Mouse (Mus musculus): Measurements from ENCODE around the gene Syt14.
A peak's percentile ranks its signal among the peaks of the same experiment; 100 is the strongest.

The Syt14 gene

DNA sequence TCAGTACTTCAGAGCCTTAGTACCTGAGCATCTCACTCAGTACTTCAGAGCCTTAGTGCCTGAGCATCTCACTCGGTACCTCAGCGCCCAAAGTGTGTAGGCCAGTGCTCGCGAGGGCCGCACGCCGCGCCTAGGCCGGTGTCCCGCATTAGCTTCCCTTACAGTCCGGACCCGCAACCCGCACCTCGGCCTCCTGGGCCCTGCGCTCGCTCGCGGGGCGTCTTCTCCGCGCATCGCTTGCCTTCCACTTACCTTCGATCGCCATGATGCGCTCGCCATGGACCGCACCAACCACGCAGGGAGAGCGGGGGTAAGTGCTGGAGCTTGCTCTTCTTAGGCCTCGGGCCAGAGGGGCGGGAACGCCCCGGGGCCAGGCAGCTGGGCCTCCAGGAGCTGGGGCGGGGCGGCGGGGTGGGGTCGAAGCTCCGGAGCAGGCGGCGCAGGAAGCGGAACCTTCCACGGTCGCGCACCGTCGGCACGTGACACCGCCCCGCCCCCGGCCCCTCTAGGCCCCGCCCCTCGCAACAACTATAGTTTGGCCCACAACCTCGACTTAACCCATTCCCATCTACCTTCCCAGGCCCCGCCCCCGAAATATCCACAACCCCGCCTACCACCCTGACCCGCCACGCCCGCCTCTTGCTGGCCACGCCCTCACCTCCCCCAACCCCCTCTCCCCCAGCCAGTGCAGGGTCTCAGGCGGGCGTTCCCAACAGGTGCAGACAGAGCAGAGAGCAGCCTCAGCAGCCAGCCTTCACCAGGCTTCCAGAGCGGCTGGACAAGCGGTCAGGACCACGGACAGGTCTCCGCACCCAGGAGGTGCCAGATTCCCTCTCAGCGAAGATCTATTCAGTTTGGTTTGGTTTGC is at the start of gene Syt14:
Gene Syt14, minus strand, starts transcription at position 405 of the 868 bp plus-strand sequence.
- DNase-seq (ENCODE audit: inconsistent age in 2 of 2, low spot score in 1 of 2), result peak; percentile 82 to 93

GRCm38 (mm10) chr1:193084016-193084415 is 48.4 kb upstream of the Syt14 start:
- DNase-seq (ENCODE audit: inconsistent age in 2 of 2, low spot score in 1 of 2), result peak in 1 of 2 experiments; percentile 53

DNA sequence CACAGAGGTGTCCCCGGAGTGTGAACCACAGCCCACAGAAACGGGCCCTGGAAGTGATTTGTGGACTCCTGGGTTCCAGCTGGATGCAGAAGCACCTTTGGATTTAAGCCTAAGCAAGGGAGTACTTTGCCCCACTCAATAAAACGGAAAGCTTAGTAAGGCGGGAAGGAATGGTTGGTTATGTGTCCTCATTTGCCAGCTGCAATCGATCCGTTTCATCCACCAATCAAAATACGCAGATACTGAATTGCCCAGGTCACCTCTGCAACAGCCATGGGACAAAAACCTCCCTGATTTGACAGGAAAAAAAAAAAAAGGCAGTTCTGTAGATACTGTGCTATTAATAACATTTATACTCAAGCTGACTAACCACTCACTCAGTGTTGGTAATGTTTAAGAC is 47.5 kb upstream of the Syt14 start:
- no peak for DNase-seq (ENCODE audit: inconsistent age in 2 of 2, low spot score in 1 of 2)

DNA sequence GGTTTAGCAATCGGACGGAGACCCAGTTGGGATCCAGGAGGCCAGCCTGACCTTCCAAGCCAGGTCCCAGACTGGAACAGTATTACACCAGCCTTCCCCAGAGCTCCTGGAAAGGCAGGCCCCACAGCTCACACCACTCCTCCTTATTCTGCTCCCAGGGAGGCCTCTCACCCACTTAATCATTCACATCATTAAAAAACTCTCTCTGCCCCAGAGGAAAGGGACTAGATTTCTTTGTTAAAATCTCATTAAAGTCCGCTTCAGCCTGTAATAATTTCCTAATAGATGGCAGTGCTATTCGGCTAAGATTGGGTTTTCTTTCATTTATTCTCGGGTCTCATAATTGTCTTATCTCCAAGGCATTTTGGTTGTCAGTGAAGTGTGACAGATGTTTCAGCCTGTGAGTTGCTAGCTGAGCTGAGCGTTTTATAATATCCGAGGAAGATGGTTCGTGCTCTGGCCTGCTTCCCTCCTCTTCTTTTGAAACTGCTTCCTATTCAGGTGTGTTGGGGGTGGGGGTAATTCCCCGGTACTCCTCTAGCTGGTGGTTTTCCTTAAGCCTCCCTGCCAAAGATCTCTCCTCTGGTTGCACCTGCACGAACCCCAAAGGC is 46.8 kb upstream of the Syt14 start:
- peak in 1 of 2 experiments; percentile 47 for DNase-seq (ENCODE audit: inconsistent age in 2 of 2, low spot score in 1 of 2)

GRCm38 (mm10) chr1:193062618-193063017 is 27.0 kb upstream of the Syt14 start:
- no peak for DNase-seq (ENCODE audit: inconsistent age in 2 of 2, low spot score in 1 of 2)

GRCm38 (mm10) chr1:193060167-193060566 is 24.6 kb upstream of the Syt14 start:
- no peak for DNase-seq (ENCODE audit: inconsistent age in 2 of 2, low spot score in 1 of 2)

DNA sequence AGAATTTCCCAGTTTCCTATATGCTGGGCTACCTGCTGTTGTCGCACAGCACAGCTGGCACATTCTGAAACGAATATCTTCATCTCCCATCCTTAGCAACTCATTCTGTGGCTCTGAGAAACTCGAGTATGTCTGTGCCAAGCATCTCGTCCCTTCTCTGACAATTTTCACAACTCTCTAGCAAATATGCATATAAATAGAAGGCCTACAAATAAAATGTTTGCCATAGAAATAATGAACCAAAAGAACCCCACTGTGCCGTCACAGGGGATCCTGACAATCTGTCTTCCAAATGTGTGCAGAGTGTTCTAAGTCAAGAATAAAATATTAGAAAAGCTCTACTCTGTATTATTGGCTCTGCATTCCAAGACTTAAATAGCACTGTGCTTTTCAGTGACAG is 24.0 kb upstream of the Syt14 start:
- no peak for DNase-seq (ENCODE audit: inconsistent age in 2 of 2, low spot score in 1 of 2)

DNA sequence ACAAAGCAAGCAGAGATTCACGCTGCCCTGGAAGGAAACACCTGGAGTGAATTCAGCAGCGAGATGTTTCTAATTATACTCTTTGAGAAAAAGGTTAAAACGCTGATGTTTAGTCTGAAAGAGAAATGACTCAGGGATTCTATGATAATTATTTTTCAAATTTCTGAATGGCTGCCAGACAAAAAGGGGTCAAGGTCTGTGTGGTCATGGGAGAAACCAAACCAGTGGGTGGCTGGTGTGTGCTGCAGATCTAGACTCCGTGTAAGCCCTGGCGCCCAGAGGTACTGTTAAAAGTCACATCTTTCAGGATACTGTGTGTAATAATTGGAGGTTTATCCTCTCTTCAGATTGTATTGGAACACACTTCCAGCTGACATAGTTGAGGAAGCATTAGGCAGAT is 18.8 kb upstream of the Syt14 start:
- peak; percentile 48 to 90 for DNase-seq (ENCODE audit: inconsistent age in 2 of 2, low spot score in 1 of 2)

GRCm38 (mm10) chr1:193053065-193053464 is 17.5 kb upstream of the Syt14 start:
- DNase-seq (ENCODE audit: inconsistent age in 2 of 2, low spot score in 1 of 2), result no peak

GRCm38 (mm10) chr1:193047616-193048015 is 12.0 kb upstream of the Syt14 start:
- no peak for DNase-seq (ENCODE audit: inconsistent age in 2 of 2, low spot score in 1 of 2)

DNA sequence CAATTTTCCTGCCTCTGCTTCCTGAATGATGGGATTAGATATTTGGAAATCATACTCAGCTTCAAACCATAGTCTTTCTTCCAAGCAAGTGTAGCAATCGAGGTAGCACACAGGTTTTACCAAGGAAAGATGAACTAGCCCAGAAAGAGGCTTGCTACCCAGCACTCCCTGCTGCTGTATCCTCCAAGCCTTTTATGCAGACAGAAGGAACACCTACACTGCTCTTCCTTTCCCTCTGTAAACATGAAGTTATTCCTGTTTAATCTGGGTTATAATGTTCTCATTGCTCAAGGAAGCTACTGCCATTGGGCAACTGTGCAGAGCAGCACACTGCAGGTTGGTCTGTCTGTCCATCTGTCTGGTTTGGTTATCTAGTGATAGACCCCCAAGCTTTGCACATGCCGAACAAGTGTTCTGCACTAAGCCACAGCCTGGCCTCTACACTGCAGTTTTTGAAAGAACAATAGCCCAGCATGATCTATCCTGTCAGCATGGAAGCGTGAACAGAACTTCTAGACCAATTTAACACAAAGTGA is 7.3 kb upstream of the Syt14 start:
- no peak for DNase-seq (ENCODE audit: inconsistent age in 2 of 2, low spot score in 1 of 2)

DNA sequence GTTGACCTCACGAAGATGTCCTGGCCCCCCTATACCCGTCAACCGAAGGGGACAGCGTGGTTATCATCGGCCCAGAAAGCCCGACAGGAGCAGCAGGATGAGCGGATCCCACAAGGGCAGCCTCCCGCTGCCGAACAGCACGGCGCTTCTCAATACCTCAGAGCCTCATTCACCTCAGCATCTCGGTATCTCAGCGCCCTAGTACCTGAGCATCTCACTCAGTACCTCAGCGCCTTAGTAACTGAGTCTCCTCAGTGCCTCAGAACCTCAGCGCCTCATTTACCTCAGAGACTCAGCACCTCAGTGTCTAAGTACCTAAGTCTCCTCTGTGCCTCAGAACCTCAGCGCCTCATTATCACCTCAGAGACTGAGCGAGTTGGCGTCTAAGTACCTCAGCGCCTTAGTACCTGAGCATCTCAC is 614 bp downstream of the Syt14 start:
- peak; percentile 10 to 58 for DNase-seq (ENCODE audit: inconsistent age in 2 of 2, low spot score in 1 of 2)

GRCm38 (mm10) chr1:193024311-193024710 is 11.3 kb downstream of the Syt14 start:
- DNase-seq (ENCODE audit: inconsistent age in 2 of 2, low spot score in 1 of 2), result peak in 1 of 2 experiments; percentile 58

GRCm38 (mm10) chr1:193012351-193012750 is 23.2 kb downstream of the Syt14 start:
- no peak for DNase-seq (ENCODE audit: inconsistent age in 2 of 2, low spot score in 1 of 2)

DNA sequence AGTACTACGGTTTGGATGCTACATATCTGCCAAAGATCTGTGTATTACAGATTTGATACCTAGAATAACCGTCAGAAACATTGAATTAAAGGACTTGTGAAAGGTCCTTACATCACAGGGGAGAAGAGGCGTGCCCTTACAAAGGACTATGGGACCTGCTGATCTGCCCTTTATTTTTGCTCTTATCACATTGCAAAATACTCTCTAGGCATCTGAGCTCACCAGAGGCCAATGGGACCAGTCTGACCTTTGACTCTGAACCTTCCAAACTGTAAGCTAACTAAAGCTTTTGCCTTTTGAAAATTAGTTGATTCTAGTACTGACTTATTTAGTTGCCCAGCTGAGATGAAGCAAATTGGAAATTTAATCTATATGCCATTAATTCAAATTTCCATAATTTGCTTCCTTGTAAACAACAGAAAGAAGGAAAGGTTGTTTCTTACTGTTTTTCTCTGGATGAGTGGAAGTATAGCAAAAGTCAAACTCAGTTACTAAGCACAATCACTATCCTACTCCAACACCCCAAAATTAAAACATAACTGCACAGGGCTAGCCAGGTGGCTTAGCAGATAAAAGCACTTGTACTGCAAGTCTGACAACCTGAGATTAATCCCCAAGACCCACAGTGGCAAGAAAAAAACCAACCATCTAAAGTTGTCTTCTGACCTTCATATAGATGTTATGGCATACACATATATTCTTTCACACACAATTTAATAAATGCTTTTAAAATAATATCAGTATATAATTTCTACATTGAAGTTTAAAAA is 24.4 kb downstream of the Syt14 start:
- no peak for DNase-seq (ENCODE audit: inconsistent age in 2 of 2, low spot score in 1 of 2)

DNA sequence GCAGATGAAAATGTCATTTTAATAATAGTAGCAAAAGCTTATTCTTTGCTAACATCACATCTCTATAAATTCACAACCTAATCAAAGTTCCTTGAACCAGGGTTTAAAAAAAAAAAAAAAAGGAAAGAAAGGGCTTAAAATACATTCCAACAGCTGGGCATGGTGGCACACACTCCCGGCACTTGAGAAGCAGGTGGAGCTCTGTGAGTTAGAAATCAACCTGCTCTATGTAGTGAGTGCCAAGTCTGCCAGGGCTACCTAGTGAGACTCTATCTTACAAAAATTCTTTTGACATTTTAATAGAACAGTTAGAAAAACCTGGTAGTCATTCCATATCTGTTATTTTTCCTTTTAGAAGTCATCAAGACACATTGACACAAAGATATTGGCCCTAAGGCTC is 31.0 kb downstream of the Syt14 start:
- no peak for DNase-seq (ENCODE audit: inconsistent age in 2 of 2, low spot score in 1 of 2)

- no peak for DNase-seq (ENCODE audit: inconsistent age in 2 of 2, low spot score in 1 of 2)
These were observed 31.6 kb downstream of the Syt14 start for GRCm38 (mm10) chr1:193003953-193004352.

DNA sequence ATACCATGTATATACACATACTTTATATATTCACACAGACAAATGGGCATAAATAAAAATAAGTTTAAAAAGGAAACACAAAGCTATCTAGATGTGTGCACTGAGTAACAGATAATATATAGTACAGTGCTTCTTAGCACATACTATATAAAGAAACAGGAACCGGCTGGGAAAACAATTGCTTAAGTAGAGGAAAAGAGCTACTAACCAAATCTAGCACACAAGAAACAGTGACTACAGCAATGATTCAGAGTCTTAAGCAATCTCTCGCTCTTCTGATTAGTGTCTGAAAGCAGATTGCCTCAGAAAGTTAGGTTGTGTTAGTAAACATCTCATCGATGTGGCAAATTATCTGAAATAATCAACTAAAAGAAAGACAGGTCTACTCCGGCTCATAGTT is 33.3 kb downstream of the Syt14 start:
- DNase-seq (ENCODE audit: inconsistent age in 2 of 2, low spot score in 1 of 2), result peak in 1 of 2 experiments; percentile 44

GRCm38 (mm10) chr1:193001587-193001986 is 34.0 kb downstream of the Syt14 start:
- DNase-seq (ENCODE audit: inconsistent age in 2 of 2, low spot score in 1 of 2), result no peak

- DNase-seq (ENCODE audit: inconsistent age in 2 of 2, low spot score in 1 of 2), result peak in 1 of 2 experiments; percentile 58
These were observed 34.7 kb downstream of the Syt14 start for GRCm38 (mm10) chr1:193000908-193001307.

GRCm38 (mm10) chr1:192994179-192994873 is 41.2 kb downstream of the Syt14 start:
- no peak for DNase-seq (ENCODE audit: inconsistent age in 2 of 2, low spot score in 1 of 2)
